Mouse (Mus musculus): ENCODE results near the gene Ntm. TPM values are rescaled to one million over a fixed set of nuclear protein-coding genes. Genes with fewer than 3 reads are reported as not detected.

Gene Ntm
- polyA plus RNA-seq, 2 experiments: 23.9 to 32.4 TPM

- no peak for DNase-seq (ENCODE audit: low spot score)
- H3K27ac ChIP-seq (replicated peaks; ENCODE audit: low read depth, low read length): no peak overlapping the region
- TF ChIP-seq POLR2A (IDR thresholded peaks at IDR 0.05; ENCODE audit: borderline replicate concordance, extremely low read depth, insufficient read depth, insufficient read length): no peak
These were observed 394.4 kb downstream of the Ntm start for GRCm38 (mm10) chr9:29568571-29568970.

DNA sequence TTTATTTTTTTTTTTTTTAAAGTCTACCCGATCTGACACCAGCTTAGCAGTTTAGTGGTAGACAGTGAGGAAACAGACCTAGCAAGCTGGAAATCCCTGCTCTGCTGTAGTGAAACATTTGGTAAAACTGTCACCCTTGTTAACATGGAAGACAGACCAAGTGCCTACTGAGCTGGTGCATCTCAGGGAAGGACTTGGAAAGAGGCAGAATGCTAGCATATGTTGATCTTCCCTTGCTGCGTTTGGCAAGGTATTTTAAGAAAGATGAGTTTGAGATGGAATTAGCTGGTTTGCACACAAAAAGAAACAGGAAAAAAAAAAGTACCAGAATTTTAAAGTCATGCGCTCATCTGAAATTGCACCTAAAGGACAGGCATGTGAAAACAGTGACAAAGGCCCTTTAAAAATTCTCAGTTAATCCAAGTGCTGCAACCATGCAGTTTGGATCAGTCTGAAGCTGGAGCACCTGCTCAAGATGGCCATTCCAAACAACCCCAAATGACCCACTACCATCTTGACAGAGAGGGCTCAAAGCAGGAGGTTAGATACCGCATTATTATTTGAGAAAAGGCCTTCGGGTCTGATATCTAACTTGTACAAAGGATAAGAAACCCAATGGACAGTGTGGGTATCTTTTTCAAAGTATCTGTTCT lies 400.4 kb downstream of the Ntm start:
- no peak overlapping the region for H3K4me2 ChIP-seq (replicated peaks; ENCODE audit: low read depth, low read length, severe bottlenecking)
- H3K27ac ChIP-seq (replicated peaks; ENCODE audit: low read depth, low read length): no peak overlapping the region
- no peak for ATAC-seq (ENCODE audit: low FRiP score, low read depth)
- no peak for TF ChIP-seq POLR2A (IDR thresholded peaks at IDR 0.05; ENCODE audit: borderline replicate concordance, extremely low read depth, insufficient read depth, insufficient read length)
- WGBS: 80% methylated on average over 5 of the region's 5 CpGs
- DNase-seq (ENCODE audit: low spot score): no peak
- H3K9me3 ChIP-seq (ENCODE audit: control insufficient read depth, low read length): no peaks in the 10 kb centered on the region
- H3K36me3 ChIP-seq (ENCODE audit: control insufficient read depth, insufficient read depth, low read length): no peaks in the 10 kb centered on the region
- H3K27me3 ChIP-seq (ENCODE audit: control insufficient read depth, insufficient read depth, low read length): no peaks in the 10 kb centered on the region
- peaks cover 4% of the 10 kb centered on the region; the same call in 1 of the 2 replicates for H3K4me1 ChIP-seq (ENCODE audit: control insufficient read depth, insufficient read depth, low read length)
- no peak overlapping the region for H3K9ac ChIP-seq (ENCODE audit: low read depth, low read length, severe bottlenecking)
- no peak overlapping the region for H3K4me3 ChIP-seq (replicated peaks; ENCODE audit: low read length)

More at GRCm38 (mm10) chr9:29568571-29568970, 394.4 kb downstream of the Ntm start:
- Histone ChIP-seq H3K27me3 (ENCODE audit: control insufficient read depth, insufficient read depth, low read length) (no peaks in the 10 kb centered on the region), H3K4me2 (replicated peaks; ENCODE audit: low read depth, low read length, severe bottlenecking) (no peak overlapping the region), H3K9me3 (ENCODE audit: control insufficient read depth, low read length) (no peaks in the 10 kb centered on the region), H3K9ac (ENCODE audit: low read depth, low read length, severe bottlenecking) (no peak overlapping the region), H3K4me1 (ENCODE audit: control insufficient read depth, insufficient read depth, low read length) (peaks cover 4% of the 10 kb centered on the region; the same call in 1 of the 2 replicates), H3K4me3 (replicated peaks; ENCODE audit: low read length) (no peak overlapping the region), H3K36me3 (ENCODE audit: control insufficient read depth, insufficient read depth, low read length) (no peaks in the 10 kb centered on the region)
- no peak for ATAC-seq (ENCODE audit: low FRiP score, low read depth)
- 33% methylated on average over 5 of the region's 5 CpGs for WGBS

DNA sequence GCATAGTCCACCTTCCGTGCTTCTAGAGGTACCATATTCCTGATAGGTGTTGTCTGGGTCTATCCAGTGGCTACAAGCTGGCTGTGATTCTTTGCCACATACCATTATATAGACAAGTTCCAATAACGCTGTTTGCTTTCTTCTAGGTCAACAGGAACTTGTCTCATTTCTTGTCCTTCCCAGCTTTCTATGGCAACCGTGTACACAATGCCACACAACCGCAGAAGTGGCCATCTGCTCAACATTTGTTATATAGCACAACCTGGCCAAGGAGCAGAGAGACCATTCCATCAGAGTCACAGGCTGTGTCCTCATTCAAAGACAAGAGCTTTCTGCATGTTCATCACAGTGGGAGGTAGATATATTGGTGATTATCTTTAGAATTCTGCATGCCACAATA lies 404.0 kb downstream of the Ntm start:
- H3K9me3 ChIP-seq (ENCODE audit: control insufficient read depth, low read length): no peaks in the 10 kb centered on the region
- no peak for TF ChIP-seq POLR2A (IDR thresholded peaks at IDR 0.05; ENCODE audit: borderline replicate concordance, extremely low read depth, insufficient read depth, insufficient read length)
- H3K36me3 ChIP-seq (ENCODE audit: control insufficient read depth, insufficient read depth, low read length): no peaks in the 10 kb centered on the region
- no peak overlapping the region for H3K4me2 ChIP-seq (replicated peaks; ENCODE audit: low read depth, low read length, severe bottlenecking)
- DNase-seq (ENCODE audit: low spot score) (no peak), ATAC-seq (ENCODE audit: low FRiP score, low read depth) (no peak)
- no peak overlapping the region for H3K9ac ChIP-seq (ENCODE audit: low read depth, low read length, severe bottlenecking)
- H3K27ac ChIP-seq (replicated peaks; ENCODE audit: low read depth, low read length): no peak overlapping the region
- H3K4me1 ChIP-seq (ENCODE audit: control insufficient read depth, insufficient read depth, low read length): peaks cover 4% of the 10 kb centered on the region; the same call in 1 of the 2 replicates
- H3K27me3 ChIP-seq (ENCODE audit: control insufficient read depth, insufficient read depth, low read length): no peaks in the 10 kb centered on the region
- 92% methylated on average over 4 of the region's 4 CpGs for WGBS
- H3K4me3 ChIP-seq (replicated peaks; ENCODE audit: low read length): no peak overlapping the region

DNA sequence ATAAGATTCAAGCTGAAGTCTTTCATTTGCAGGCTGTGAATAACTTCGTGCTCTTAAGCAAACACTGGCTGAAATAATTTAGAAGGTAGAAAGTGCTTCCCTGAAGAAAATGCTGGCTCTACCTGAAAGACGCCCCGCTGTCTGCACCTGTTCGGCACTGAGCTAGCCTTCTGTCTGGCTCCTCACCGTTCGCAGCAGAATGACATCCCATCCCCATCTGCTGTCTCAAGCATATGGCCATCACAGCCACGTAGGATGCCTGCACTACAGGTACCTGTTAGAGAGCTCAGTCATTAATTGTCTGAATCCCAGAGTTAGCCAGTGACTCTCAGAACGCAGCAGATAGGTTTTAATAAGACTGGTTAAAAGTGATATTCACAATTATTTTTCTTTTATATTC lies 412.4 kb downstream of the Ntm start:
- Histone ChIP-seq H3K27me3 (ENCODE audit: control insufficient read depth, insufficient read depth, low read length) (no peaks in the 10 kb centered on the region), H3K4me1 (ENCODE audit: control insufficient read depth, insufficient read depth, low read length) (no peaks in the 10 kb centered on the region), H3K9ac (ENCODE audit: low read depth, low read length, severe bottlenecking) (no peak overlapping the region), H3K36me3 (ENCODE audit: control insufficient read depth, insufficient read depth, low read length) (no peaks in the 10 kb centered on the region), H3K27ac (replicated peaks; ENCODE audit: low read depth, low read length) (no peak overlapping the region), H3K4me2 (replicated peaks; ENCODE audit: low read depth, low read length, severe bottlenecking) (no peak overlapping the region), H3K4me3 (replicated peaks; ENCODE audit: low read length) (no peak overlapping the region), H3K9me3 (ENCODE audit: control insufficient read depth, low read length) (no peaks in the 10 kb centered on the region)
- no peak for TF ChIP-seq POLR2A (IDR thresholded peaks at IDR 0.05; ENCODE audit: borderline replicate concordance, extremely low read depth, insufficient read depth, insufficient read length)
- no peak for ATAC-seq (ENCODE audit: low FRiP score, low read depth)
- WGBS: 81% methylated on average over 8 of the region's 8 CpGs
- no peak for DNase-seq (ENCODE audit: low spot score)

- WGBS: 83% methylated on average over 8 of the region's 8 CpGs
- no peak for ATAC-seq (ENCODE audit: low FRiP score, low read depth)
These were observed 412.8 kb downstream of the Ntm start for GRCm38 (mm10) chr9:29550107-29550506.

More at GRCm38 (mm10) chr9:29550107-29550506, 412.8 kb downstream of the Ntm start:
- H3K27me3 ChIP-seq (ENCODE audit: control insufficient read depth, insufficient read depth, low read length): no peaks in the 10 kb centered on the region
- H3K36me3 ChIP-seq (ENCODE audit: control insufficient read depth, insufficient read depth, low read length): no peaks in the 10 kb centered on the region
- no peak overlapping the region for H3K9ac ChIP-seq (ENCODE audit: low read depth, low read length, severe bottlenecking)
- TF ChIP-seq POLR2A (IDR thresholded peaks at IDR 0.05; ENCODE audit: borderline replicate concordance, extremely low read depth, insufficient read depth, insufficient read length): no peak
- no peak for DNase-seq (ENCODE audit: low spot score)
- H3K4me1 ChIP-seq (ENCODE audit: control insufficient read depth, insufficient read depth, low read length): no peaks in the 10 kb centered on the region
- no peak overlapping the region for H3K27ac ChIP-seq (replicated peaks; ENCODE audit: low read depth, low read length)
- no peak overlapping the region for H3K4me3 ChIP-seq (replicated peaks; ENCODE audit: low read length)
- no peak overlapping the region for H3K4me2 ChIP-seq (replicated peaks; ENCODE audit: low read depth, low read length, severe bottlenecking)
- no peaks in the 10 kb centered on the region for H3K9me3 ChIP-seq (ENCODE audit: control insufficient read depth, low read length)
